Mouse (Mus musculus) midbrain, embryonic 10.5 days (tissue): ENCODE measurements around the gene Zfp68. TPM values are rescaled to one million over a fixed set of nuclear protein-coding genes. Genes with fewer than 3 reads are reported as not detected.
"Not testable (repeated sequence)": the region's sequence is repeated elsewhere in the genome, so short reads cannot be mapped to it uniquely, and the experiment has no call there.

ENCODE experiments used
- DNase-seq: peaks from one replicate; pipeline ENCODE4 v3.0.0-alpha.2; 2017; ENCODE audit warnings: low spot score
- H3K27ac ChIP-seq: fragments of 300-500 bp; sonication (generic); replicated peaks from 2 replicates; pipeline ENCODE4 v1.5.1; 2016; ENCODE audit warnings: mild to moderate bottlenecking
- H3K27me3 ChIP-seq: fragments of 300-500 bp; sonication (generic); 2 replicates; pipeline ENCODE4 v1.6.1; 2016; ENCODE audit warnings: low read depth, mild to moderate bottlenecking; ENCODE audit not compliant: poor library complexity, severe bottlenecking
- H3K36me3 ChIP-seq: fragments of 300-500 bp; sonication (generic); 2 replicates; pipeline ENCODE4 v1.6.1; 2016; ENCODE audit warnings: mild to moderate bottlenecking, moderate library complexity
- H3K4me1 ChIP-seq: fragments of 300-500 bp; sonication (generic); 2 replicates; pipeline ENCODE4 v1.6.1; 2016
- H3K4me3 ChIP-seq: fragments of 300-500 bp; sonication (generic); 2 replicates; pipeline ENCODE4 v1.5.1; 2016; ENCODE audit warnings: mild to moderate bottlenecking, moderate library complexity
- H3K9me3 ChIP-seq: fragments of 300-500 bp; sonication (generic); replicated peaks from 2 replicates; pipeline ENCODE4 v1.6.1; 2016; ENCODE audit warnings: mild to moderate bottlenecking
- WGBS: fragments of 180-500 bp; shearing (Covaris S2); methylation state at CpG from one replicate; pipeline ENCODE4 v1.1.7; 2016; 5-methylcytosine and 5-hydroxymethylcytosine counted together
- microRNA-seq: library from miRNA; unstranded; fragments of <30 nt; microRNA quantifications from one replicate; pipeline ENCODE4, GENCODE M21; 2017
- polyA plus RNA-seq: library from polyadenylated mRNA; unstranded; fragments of >200 nt; fragmentation: Nextera tagmentation; extraction: Ambion mirVana; gene quantifications from 2 replicates; pipeline ENCODE4 v1.2.1, GENCODE M21; 2016

Gene Zfp68
- polyA plus RNA-seq, 1 experiment from 2014 or later: 55.8 TPM

- 90% methylated on average over 1 of the region's 1 CpGs for WGBS
- peaks cover 11% of the 10 kb centered on the region for H3K4me1 ChIP-seq
- H3K9me3 ChIP-seq: peaks cover 46% of the 10 kb centered on the region
- peak overlapping the region; percentile 93 for H3K4me3 ChIP-seq
- peaks cover 51% of the 10 kb centered on the region for H3K36me3 ChIP-seq
- DNase-seq: no peak
- no peaks in the 10 kb centered on the region for H3K27me3 ChIP-seq
- no peak overlapping the region for H3K27ac ChIP-seq
Observed at GRCm38 (mm10) chr5:138618353-138618752, 1.2 kb downstream of the Zfp68 start.

DNA sequence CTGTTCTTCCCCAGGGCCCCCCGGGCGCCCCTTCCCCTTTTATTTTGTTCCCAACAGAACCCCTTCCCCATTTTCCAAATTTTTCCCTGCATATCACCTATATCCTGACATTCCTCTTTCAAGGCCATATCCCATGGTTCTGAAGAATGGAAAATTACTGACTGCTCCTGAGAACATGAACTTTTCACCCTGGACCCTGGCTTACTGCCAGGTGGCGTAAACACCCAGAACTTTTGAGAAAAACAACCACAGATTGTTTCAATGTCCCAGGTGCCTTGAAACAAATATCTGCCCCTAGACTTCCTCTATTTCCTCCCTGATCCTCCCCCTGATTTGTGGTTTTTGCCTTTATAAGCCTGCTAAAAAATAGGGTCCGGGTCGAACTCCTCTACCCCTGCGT lies 32.2 kb downstream of the Zfp68 start:
- no peak for DNase-seq
- no peak overlapping the region for H3K4me3 ChIP-seq
- WGBS: 92% methylated on average over 6 of the region's 6 CpGs
- no peaks in the 10 kb centered on the region for H3K27me3 ChIP-seq
- no peak overlapping the region for H3K27ac ChIP-seq
- H3K4me1 ChIP-seq: no peaks in the 10 kb centered on the region
- H3K9me3 ChIP-seq: peaks cover 30% of the 10 kb centered on the region; the same call in 1 of the 2 replicates
- no peaks in the 10 kb centered on the region for H3K36me3 ChIP-seq

GRCm38 (mm10) chr5:138571623-138572022 lies 47.9 kb downstream of the Zfp68 start:
- 48% methylated on average over 4 of the region's 4 CpGs for WGBS
- no peak overlapping the region for H3K4me3 ChIP-seq
- no peaks in the 10 kb centered on the region for H3K27me3 ChIP-seq
- DNase-seq: peak; percentile 33
- no peaks in the 10 kb centered on the region; the same call in 1 of the 2 replicates for H3K9me3 ChIP-seq
- no peaks in the 10 kb centered on the region for H3K36me3 ChIP-seq
- H3K4me1 ChIP-seq: no peaks in the 10 kb centered on the region
- no peak overlapping the region for H3K27ac ChIP-seq

DNA sequence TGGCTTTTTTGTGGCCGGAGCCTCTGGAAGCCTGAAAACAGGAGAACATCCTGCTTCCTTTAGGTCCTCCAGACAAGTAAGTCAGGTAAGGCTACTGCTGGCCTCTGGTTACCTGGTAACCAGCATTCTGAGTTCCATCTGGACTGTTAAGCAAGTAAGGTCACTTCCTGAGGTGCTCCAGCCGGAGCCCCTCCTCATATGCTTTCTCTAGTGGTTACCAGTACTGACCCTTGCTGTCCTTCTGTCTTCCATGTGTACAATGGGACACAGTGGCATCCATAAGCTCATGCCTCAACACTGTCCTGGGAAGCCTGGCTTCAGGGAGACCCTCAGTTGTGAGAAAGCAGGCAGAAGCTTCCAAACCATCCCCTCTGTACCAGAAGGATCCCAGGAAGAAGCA lies 54.9 kb downstream of the Zfp68 start, which contains the start of gene 1700123K08Rik:
Gene 1700123K08Rik (minus strand): TSS at position 101 of the 400 bp plus-strand sequence.
- not testable (repeated sequence) for H3K9me3 ChIP-seq, H3K27ac ChIP-seq, H3K4me3 ChIP-seq, H3K27me3 ChIP-seq, H3K4me1 ChIP-seq, H3K36me3 ChIP-seq, DNase-seq
- WGBS: 85% methylated on average over 2 of the region's 2 CpGs

Small RNAs within 50 kb of the gene (microRNA-seq; reads per million reads assigned to microRNA genes)
- gene Gm24082: not detected

Other genes with a start within 250 kb of the Zfp68 start
- 38.3 and 50.0 TPM in 2 replicates for gene Zfp157, start 178.3 kb downstream of the Zfp68 start, polyA plus RNA-seq
- not detected in 2 replicates for gene 1700123K08Rik, start 55.0 kb downstream of the Zfp68 start, polyA plus RNA-seq
- gene A430033K04Rik, start 3.1 kb upstream of the Zfp68 start, polyA plus RNA-seq: 8.4 and 9.7 TPM in 2 replicates
- gene Fam20c, start 134.8 kb upstream of the Zfp68 start, polyA plus RNA-seq: 7.0 and 9.5 TPM in 2 replicates
- gene Gm5294, start 200.3 kb upstream of the Zfp68 start, polyA plus RNA-seq: not detected in 2 replicates